Mouse (Mus musculus) erythroblast, adult 5-6 weeks (primary cell): ENCODE data around the gene Nxpe2. TPM values are rescaled to one million over a fixed set of nuclear protein-coding genes. Genes with fewer than 3 reads are reported as not detected.

ENCODE experiments used
- ATAC-seq: replicated peaks from 2 replicates; pipeline ENCODE4 v1.8.0; 2016; ENCODE audit warnings: moderate number of reproducible peaks, mild to moderate bottlenecking, moderate TSS enrichment, inconsistent platforms; ENCODE audit not compliant: poor library complexity, low FRiP score, severe bottlenecking
- total RNA-seq, 2 experiments: library from RNA; stranded (forward) in 1 of 2; stranded (reverse) in 1 of 2; fragments of 150-400 nt in 1 of 2; fragments of 200-764, 138-1000 nt in 1 of 2; gene quantifications; 2 replicates each; pipeline versions ENCODE4 v1.2.3 to v1.2.4; 2015 to 2017; ENCODE audit warnings: low replicate concordance in 2 of 2

The Nxpe2 gene
- 700 and 785 TPM in 2 replicates for total RNA-seq (2015; ENCODE audit: low replicate concordance)
- 760 and 890 TPM in 2 replicates for total RNA-seq (2017; ENCODE audit: low replicate concordance)

- ATAC-seq = no peak
Observed at GRCm38 (mm10) chr9:48353148-48353698, at the start of gene Nxpe2. Gene Nxpe2 (minus strand): TSS chr9:48353454.

- ATAC-seq = no peak
Observed at GRCm38 (mm10) chr9:48389983-48390382, 36.7 kb upstream of the Nxpe2 start.

GRCm38 (mm10) chr9:48388451-48388850, 35.2 kb upstream of the Nxpe2 start:
- no peak for ATAC-seq

DNA sequence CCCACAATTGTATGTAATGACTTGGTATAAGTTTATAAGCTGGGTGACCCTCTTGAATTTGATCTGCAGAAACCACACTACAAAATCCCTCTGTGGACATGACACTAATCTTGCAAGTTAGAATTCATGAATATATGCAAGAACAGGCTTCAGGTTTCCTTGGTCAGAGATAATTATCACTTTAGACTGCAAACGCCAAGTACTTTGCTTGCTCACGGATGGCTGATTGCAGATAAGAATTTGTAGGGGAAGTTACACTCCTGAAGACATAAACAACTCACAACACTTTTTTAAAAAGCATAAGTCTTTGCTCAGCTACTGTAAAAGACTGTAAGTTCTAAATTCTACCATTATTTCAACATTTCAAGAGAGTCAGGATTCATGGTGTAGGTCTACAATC, 21.1 kb upstream of the Nxpe2 start:
- ATAC-seq = peak; percentile 67

DNA sequence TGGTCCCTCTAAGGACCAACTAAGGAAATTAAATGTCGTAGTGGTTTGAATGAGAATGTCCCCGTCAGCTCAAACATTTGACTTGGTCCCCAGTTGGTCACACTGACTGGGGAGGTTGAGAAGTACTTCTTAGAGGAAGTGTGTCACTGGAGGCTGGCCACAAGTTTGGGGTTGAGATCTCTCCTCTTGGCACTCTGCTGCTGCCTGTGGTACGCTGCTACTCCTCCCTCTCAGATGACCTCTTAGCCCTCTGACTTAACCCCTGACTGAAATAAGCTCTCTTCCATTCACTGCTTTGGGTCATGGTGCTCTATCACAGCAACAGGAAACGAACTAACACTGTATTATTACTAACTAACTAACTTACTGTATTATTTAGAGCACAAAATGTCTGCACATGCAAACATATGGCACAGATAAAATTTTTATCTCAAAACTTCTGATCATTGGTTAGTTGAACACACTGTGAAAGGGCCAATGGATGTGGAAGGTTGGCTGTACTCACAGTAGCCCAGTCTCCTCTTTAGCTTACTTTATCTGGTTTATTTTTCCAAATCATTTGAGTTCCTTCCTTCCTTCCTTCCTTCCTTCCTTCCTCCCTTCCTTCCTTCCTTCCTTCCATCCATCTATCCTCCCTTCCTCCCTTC, 20.1 kb upstream of the Nxpe2 start:
- peak; percentile 86 for ATAC-seq

DNA sequence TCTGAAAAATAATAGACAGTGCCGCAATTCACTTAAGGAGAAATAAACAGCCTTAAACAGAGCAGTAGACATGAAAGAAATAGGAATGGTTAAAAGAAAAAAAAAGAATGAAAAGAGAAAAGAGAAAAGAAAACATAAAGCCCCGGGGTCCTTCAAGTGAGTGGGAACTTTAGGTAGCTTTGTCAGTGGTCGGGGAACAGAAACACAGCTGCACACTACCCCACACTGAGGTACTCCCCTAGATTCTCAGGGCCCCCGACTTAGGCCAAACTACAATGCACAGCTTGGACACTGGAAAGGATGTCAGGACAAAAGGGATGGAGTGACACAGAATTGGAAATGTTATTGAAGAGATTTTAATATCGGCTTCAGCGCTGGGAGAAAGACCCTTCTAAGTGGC, 9.5 kb upstream of the Nxpe2 start:
- no peak for ATAC-seq

DNA sequence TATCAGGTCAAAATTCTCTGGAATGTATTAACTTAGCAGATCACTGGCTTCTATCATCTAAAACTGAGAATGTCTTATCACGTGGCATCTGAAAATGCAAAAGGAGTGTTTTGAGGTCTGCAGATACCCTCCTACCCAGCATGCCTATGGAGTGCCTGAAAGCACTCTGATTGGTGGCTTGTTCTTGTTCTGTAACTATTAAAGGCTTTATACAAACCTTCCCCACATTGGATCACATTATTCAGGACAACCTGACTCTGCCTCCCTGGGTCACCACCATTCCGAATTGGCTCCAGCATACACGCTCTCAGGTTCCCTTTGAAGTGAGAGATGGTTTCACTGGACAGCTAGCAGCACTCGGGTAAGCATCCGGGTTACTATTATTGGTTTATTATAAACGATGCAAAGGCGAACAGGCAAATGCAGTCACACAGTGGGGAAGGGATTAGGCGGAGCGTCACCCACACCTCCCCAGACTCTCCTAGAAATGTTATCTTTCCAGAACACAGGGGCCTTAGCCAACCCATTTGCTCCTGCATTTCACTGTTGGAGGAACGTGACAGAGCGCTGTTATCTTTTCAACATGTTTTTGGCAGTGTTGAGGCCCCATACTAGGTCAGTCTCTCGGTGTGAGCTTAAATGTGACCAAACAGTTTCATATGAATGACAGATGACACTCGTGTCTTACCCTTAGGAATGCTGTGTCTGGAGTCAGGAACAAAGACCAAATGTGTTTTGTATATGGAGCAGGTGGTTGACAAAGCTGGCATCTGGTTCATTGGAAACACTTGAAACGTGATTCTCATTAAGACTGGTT, 8.8 kb upstream of the Nxpe2 start:
- peak; percentile 87 for ATAC-seq

DNA sequence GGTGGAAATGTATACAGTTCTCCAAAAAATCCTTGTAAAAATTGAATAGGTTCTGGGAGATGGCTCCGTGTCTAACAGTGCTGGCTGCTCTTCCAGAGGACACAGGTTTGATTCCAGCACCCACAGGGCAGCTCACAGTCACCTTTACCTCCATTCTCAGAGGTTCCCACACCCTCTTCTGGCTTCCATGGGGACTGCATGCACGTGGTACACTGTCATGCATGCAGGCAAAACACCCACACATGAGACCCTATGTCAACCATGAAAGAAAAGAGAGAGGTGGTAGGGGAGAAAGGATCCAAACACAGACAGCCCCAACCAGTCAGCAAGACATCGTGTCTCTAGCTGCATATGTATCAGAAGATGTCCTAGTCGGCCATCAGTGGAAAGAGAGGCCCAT, 7.6 kb upstream of the Nxpe2 start:
- 0 out of 2 replicates have a peak, but pooled peaks have one; percentile 33 for ATAC-seq

GRCm38 (mm10) chr9:48357097-48357496, 3.8 kb upstream of the Nxpe2 start:
- no peak for ATAC-seq

DNA sequence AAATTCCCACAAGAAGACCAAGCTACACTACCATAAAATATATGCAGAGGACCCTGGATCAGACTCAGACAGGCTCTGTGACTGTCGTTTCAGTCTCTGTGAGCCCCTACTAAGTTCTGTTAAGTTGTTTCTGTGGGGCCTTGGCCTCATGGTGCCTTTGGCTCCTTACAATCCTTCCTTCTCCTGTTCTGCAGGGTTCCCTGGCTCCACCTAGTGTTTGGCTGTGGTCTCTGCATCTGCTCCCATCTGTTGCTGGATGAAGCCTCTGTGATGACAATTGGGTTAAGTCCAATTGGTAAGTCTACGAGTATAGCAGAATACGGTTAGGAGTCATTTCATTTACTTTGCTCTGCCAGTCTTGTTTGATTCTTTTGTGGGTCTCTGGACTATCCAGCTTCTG, 1.5 kb upstream of the Nxpe2 start:
- ATAC-seq = peak; percentile 89

DNA sequence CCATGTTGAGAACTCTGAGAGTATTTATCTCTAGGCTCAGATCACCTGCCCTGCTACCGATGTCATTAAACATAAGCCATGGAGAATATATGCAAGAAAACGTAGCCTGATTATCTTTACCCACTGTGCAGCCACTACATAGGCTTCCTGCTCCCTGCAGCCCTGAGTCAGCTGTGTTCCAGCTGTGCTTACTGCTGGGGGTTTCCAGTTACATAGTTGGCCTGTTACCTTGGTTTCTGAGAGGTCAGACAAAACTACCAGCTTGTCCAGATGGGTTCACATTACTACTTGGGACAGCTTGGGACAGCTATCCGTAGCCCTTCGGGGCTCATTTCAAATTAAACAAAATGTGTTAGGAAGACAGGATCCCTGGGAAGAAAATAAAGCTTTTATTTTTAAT, 868 bp upstream of the Nxpe2 start:
- no peak; the same call in 1 of the 2 replicates for ATAC-seq

GRCm38 (mm10) chr9:48345866-48346265, 7.4 kb downstream of the Nxpe2 start:
- no peak for ATAC-seq

DNA sequence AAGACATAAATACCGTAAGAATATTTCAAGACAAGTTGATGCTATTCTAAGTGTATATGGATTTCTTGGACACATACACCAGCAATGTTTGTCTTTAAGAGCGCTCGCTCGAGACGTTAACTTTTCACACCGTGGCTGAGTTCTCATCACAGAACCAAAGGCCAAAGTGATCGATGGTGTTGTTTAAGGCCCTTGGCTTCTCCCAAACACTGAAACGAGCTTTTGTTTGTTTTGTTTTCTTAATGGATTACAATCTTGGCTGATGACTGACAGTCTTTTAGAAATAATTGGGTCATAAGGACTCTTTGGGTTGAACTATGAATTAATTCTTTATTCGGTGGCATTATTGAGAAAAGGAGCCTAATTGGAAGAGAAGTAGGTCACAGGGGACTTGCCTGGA, 7.8 kb downstream of the Nxpe2 start:
- no peak for ATAC-seq

DNA sequence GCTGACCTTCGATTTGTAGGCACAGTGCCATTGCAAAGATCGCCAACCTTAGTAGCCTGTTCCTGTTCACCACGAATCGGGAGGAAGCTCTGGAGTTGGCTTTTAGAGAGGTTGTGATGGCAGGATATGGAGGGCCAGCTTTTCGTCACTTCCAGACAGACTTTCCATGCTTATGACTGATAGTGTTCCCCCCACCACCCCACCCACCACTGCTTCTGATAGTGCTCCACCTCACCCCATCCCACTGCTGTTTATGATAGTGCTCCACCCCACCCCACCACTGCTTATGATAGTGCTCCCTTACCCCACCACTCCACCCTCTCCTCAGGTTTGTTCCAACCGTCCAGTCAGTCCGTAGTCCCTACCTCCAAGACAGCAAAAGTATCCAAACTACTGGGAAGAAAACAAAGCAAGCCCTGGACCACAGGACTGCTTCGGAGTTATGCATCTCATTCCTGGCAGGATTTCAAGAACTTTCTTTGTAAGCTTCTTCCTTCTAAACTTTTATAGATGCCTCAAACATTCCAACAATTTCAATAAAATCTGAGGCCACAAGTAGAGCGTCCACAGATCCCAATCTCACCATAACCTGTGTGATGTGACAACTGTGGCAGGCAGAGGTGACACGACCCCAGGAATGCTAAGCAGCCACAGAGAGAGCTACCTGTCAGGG, 12.4 kb downstream of the Nxpe2 start:
- ATAC-seq = peak; percentile 86

- ATAC-seq = no peak
Observed at GRCm38 (mm10) chr9:48339563-48339962, 13.7 kb downstream of the Nxpe2 start.

- ATAC-seq = peak; percentile 49
Observed at GRCm38 (mm10) chr9:48338783-48339455, 14.3 kb downstream of the Nxpe2 start.

- ATAC-seq = no peak
Observed at GRCm38 (mm10) chr9:48329597-48329996, 23.7 kb downstream of the Nxpe2 start.

DNA sequence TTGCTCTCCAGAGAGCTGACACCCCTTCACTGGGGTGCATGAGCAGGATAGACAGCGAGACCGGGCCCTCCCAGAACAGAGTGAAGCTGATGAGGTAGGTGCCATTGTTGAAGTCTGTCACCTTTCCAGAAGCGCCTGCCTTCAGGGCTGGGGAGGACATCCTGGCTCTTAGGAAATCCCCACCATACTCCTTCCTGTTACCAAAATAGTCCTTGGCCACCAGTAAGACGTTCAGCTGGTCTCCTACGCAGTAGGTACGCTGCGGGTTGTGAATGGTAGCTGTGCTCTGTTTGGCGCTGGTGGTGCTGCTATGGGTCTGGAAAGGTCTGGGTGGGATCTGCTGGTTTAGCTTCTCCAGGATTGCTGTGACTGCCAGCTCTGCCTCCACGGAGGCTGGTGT, 26.9 kb downstream of the Nxpe2 start:
- no peak for ATAC-seq

DNA sequence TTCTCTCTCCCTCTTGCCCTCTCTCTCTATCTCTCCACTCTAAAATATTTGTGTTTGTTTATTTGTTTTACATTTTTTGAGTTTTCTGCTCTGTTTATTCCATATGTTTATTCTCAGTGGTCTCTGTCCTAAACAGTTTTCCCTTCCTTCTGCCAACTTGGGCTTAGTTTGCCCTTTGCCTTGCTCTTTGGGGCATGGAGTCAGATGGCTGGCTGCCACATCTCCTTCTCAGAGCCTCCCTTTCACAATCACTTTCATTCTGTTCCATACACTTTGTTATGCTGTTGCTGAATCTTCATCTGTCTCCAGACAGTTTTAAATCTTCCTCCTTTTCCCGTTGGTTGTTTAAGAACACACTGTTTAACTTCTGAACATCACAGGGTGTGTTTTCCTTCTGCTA, 37.4 kb downstream of the Nxpe2 start:
- no peak for ATAC-seq

GRCm38 (mm10) chr9:48314194-48314593, 39.1 kb downstream of the Nxpe2 start:
- ATAC-seq = no peak
